Mouse (Mus musculus): ENCODE measurements around the gene Dnajc11.

DNA sequence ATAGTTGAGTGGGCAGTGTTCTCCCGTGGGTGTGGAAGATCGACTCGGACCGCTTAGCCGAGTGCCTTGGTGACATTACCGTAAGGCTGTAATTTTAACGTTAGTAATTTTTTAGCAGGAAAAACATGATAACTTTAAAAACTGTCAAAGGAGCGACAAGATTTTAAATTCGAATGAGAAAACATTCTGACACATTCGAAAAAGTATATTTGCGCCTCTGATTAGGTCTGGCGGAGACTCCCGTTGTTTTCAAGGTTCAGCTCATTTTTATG lies 63.4 kb downstream of the Dnajc11 start:
- TF ChIP-seq GATA1 (IDR thresholded peaks at IDR 0.05; ENCODE audit: low read length), result no peak
- no peak for TF ChIP-seq TAL1 (IDR thresholded peaks at IDR 0.05; ENCODE audit: low read length)

All from erythroblast, embryonic 14.5 days (primary cell).